Mouse (Mus musculus) hindbrain, postnatal 0 days (tissue): ENCODE results near the gene Cacng8. TPM values are rescaled to one million over a fixed set of nuclear protein-coding genes. Genes with fewer than 3 reads are reported as not detected.

Experiments
- ATAC-seq: fragments of 200-750 bp; cut with Nextera tagmentation; 2 replicates; pipeline ENCODE4 v1.8.0; 2017; ENCODE audit warnings: mild to moderate bottlenecking, moderate TSS enrichment, moderate library complexity
- DNase-seq: peaks from one replicate; pipeline ENCODE4 v3.0.0-alpha.2; 2015; ENCODE audit warnings: low spot score
- H3K27ac ChIP-seq: fragments of 300-500 bp; sonication (generic); 2 replicates; pipeline ENCODE4 v1.5.1; 2014; ENCODE audit warnings: mild to moderate bottlenecking
- H3K27me3 ChIP-seq: fragments of 300-500 bp; sonication (generic); 2 replicates; pipeline ENCODE4 v1.6.1; 2014; ENCODE audit warnings: low read length, mixed read lengths; ENCODE audit not compliant: insufficient read depth
- H3K36me3 ChIP-seq: fragments of 300-500 bp; sonication (generic); 2 replicates; pipeline ENCODE4 v1.6.1; 2014; ENCODE audit warnings: low read length, mixed read lengths; ENCODE audit not compliant: insufficient read depth
- H3K4me1 ChIP-seq: fragments of 300-500 bp; sonication (generic); 2 replicates; pipeline ENCODE4 v1.6.1; 2014; ENCODE audit warnings: antibody characterized with exemption, low read length, mixed read lengths; ENCODE audit not compliant: insufficient read depth
- H3K4me2 ChIP-seq: fragments of 300-500 bp; sonication (generic); 2 replicates; pipeline ENCODE4 v1.6.1; 2014; ENCODE audit warnings: low read depth, mild to moderate bottlenecking, low read length, moderate library complexity, mixed read lengths
- H3K4me3 ChIP-seq: fragments of 300-500 bp; sonication (generic); 2 replicates; pipeline ENCODE4 v1.5.1; 2014; ENCODE audit warnings: low read length
- H3K9ac ChIP-seq: fragments of 300-500 bp; sonication (generic); replicated peaks from 2 replicates; pipeline ENCODE4 v1.6.1; 2014; ENCODE audit warnings: mild to moderate bottlenecking, low read length, moderate library complexity, mixed read lengths
- H3K9me3 ChIP-seq: fragments of 300-500 bp; sonication (generic); 2 replicates; pipeline ENCODE4 v1.6.1; 2016; ENCODE audit warnings: low read length, mixed read lengths
- CTCF ChIP-seq: IDR thresholded peaks from 2 replicates; pipeline ENCODE4 v1.5.1; 2016; ENCODE audit warnings: antibody characterized with exemption, control low read depth, low read depth
- WGBS: fragments of 180-500 bp; shearing (Covaris S2); extraction: QIAGEN DNeasy Blood & Tissue Kit; methylation state at CpG from one replicate; pipeline ENCODE4 v1.1.7; 2014; 5-methylcytosine and 5-hydroxymethylcytosine counted together
- polyA plus RNA-seq: library from polyadenylated mRNA; unstranded; fragments of >200 nt; fragmentation: Nextera tagmentation; extraction: Ambion mirVana; gene quantifications from 2 replicates; pipeline ENCODE4 v1.2.1, GENCODE M21; 2015
- total RNA-seq: library from RNA; depleted of rRNA; stranded (reverse); fragments of >200 nt; gene quantifications from 2 replicates; pipeline ENCODE4 v1.2.3, GENCODE M21; 2014

The Cacng8 gene
- total and polyA plus RNA-seq, 2 experiments from 2014 or later, result 16.1 to 49.0 TPM

- no peak overlapping the region for H3K27ac ChIP-seq
- H3K27me3 ChIP-seq, result no peaks in the 10 kb centered on the region
- DNase-seq (no peak), ATAC-seq (no peak)
- H3K4me1 ChIP-seq, result no peaks in the 10 kb centered on the region
- no peaks in the 10 kb centered on the region for H3K9me3 ChIP-seq
- no peaks in the 10 kb centered on the region for H3K36me3 ChIP-seq
- 89% methylated on average over 10 of the region's 11 CpGs for WGBS
- H3K4me2 ChIP-seq, result no peak overlapping the region
- no peak for TF ChIP-seq CTCF
- no peak overlapping the region for H3K9ac ChIP-seq
- no peak overlapping the region for H3K4me3 ChIP-seq
Measured at GRCm38 (mm10) chr7:3439984-3440383, 49.5 kb downstream of the Cacng8 start.

GRCm38 (mm10) chr7:3440526-3440925 is 50.0 kb downstream of the Cacng8 start:
- ATAC-seq (peak; percentile 56; the same call in 1 of the 2 replicates), DNase-seq (peak; percentile 70)
- TF ChIP-seq CTCF, result no peak
- H3K9me3 ChIP-seq, result no peaks in the 10 kb centered on the region
- no peak overlapping the region for H3K4me2 ChIP-seq
- no peaks in the 10 kb centered on the region for H3K36me3 ChIP-seq
- 43% methylated on average over 8 of the region's 8 CpGs for WGBS
- no peak overlapping the region for H3K27ac ChIP-seq
- no peaks in the 10 kb centered on the region for H3K27me3 ChIP-seq
- H3K4me3 ChIP-seq, result no peak overlapping the region
- no peak overlapping the region for H3K9ac ChIP-seq
- no peaks in the 10 kb centered on the region for H3K4me1 ChIP-seq

- Histone ChIP-seq H3K27ac (no peak overlapping the region), H3K4me3 (no peak overlapping the region), H3K4me1 (no peaks in the 10 kb centered on the region), H3K9ac (no peak overlapping the region), H3K9me3 (no peaks in the 10 kb centered on the region), H3K4me2 (no peak overlapping the region), H3K27me3 (no peaks in the 10 kb centered on the region), H3K36me3 (no peaks in the 10 kb centered on the region)
- 79% methylated on average over 10 of the region's 10 CpGs for WGBS
- no peak for TF ChIP-seq CTCF
- ATAC-seq (no peak), DNase-seq (no peak)
Measured at GRCm38 (mm10) chr7:3442476-3443062, 52.1 kb downstream of the Cacng8 start.

- ATAC-seq (no peak), DNase-seq (no peak)
- Histone ChIP-seq H3K4me1 (no peaks in the 10 kb centered on the region), H3K4me3 (no peak overlapping the region), H3K9me3 (no peaks in the 10 kb centered on the region), H3K36me3 (no peaks in the 10 kb centered on the region), H3K9ac (no peak overlapping the region), H3K4me2 (no peak overlapping the region), H3K27me3 (no peaks in the 10 kb centered on the region), H3K27ac (no peak overlapping the region)
- no peak for TF ChIP-seq CTCF
- 87% methylated on average over 3 of the region's 3 CpGs for WGBS
Measured at GRCm38 (mm10) chr7:3444678-3445077, 54.2 kb downstream of the Cacng8 start.

- Histone ChIP-seq H3K4me2 (no peak overlapping the region), H3K9me3 (no peaks in the 10 kb centered on the region), H3K27ac (no peak overlapping the region), H3K27me3 (no peaks in the 10 kb centered on the region), H3K36me3 (no peaks in the 10 kb centered on the region), H3K9ac (no peak overlapping the region), H3K4me3 (no peak overlapping the region), H3K4me1 (no peaks in the 10 kb centered on the region)
- WGBS, result 81% methylated on average over 3 of the region's 3 CpGs
- DNase-seq (no peak), ATAC-seq (no peak)
- TF ChIP-seq CTCF, result no peak
Measured at GRCm38 (mm10) chr7:3446584-3446983, 56.1 kb downstream of the Cacng8 start.

GRCm38 (mm10) chr7:3447026-3447425 is 56.5 kb downstream of the Cacng8 start:
- Histone ChIP-seq H3K9me3 (no peaks in the 10 kb centered on the region), H3K4me1 (no peaks in the 10 kb centered on the region), H3K4me3 (no peak overlapping the region), H3K27me3 (no peaks in the 10 kb centered on the region), H3K27ac (no peak overlapping the region), H3K36me3 (no peaks in the 10 kb centered on the region), H3K4me2 (no peak overlapping the region), H3K9ac (no peak overlapping the region)
- TF ChIP-seq CTCF, result no peak
- ATAC-seq (no peak), DNase-seq (no peak)
- 67% methylated on average over 4 of the region's 4 CpGs for WGBS

- H3K36me3 ChIP-seq, result no peaks in the 10 kb centered on the region
- peak; percentile 85 for TF ChIP-seq CTCF
- DNase-seq, result peak; percentile 83
- ATAC-seq, result peak; percentile 80; the same call in 1 of the 2 replicates
- no peaks in the 10 kb centered on the region for H3K4me1 ChIP-seq
- H3K4me3 ChIP-seq, result no peak overlapping the region
- no peak overlapping the region for H3K9ac ChIP-seq
- 21% methylated on average over 15 of the region's 15 CpGs for WGBS
- no peaks in the 10 kb centered on the region for H3K27me3 ChIP-seq
- no peaks in the 10 kb centered on the region for H3K9me3 ChIP-seq
- H3K4me2 ChIP-seq, result no peak overlapping the region
- H3K27ac ChIP-seq, result no peak overlapping the region
Measured at GRCm38 (mm10) chr7:3448737-3449454, 58.4 kb downstream of the Cacng8 start.
